Mouse (Mus musculus): ENCODE results near the gene Abcg2.

The Abcg2 gene

DNA sequence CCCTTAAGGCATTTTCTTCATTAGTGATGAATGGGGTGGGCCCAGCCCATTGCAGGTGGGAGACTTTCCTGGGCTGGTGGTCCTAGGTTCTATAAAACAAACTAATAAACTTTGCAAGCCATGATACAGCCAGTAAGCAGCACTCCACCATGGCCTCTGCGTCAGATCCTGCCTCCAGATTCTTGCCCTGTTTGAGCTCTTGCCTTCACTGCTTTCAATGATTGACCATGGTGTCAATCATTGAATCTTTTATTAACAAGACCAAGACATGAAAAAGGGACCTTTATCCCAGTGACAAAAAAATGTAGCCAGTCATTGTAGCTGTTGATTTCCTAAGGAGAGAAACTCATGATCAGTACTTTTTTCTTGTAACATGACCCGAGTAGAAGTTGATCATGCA lies 55.1 kb downstream of the Abcg2 start:
- DNase-seq, result no peak

DNA sequence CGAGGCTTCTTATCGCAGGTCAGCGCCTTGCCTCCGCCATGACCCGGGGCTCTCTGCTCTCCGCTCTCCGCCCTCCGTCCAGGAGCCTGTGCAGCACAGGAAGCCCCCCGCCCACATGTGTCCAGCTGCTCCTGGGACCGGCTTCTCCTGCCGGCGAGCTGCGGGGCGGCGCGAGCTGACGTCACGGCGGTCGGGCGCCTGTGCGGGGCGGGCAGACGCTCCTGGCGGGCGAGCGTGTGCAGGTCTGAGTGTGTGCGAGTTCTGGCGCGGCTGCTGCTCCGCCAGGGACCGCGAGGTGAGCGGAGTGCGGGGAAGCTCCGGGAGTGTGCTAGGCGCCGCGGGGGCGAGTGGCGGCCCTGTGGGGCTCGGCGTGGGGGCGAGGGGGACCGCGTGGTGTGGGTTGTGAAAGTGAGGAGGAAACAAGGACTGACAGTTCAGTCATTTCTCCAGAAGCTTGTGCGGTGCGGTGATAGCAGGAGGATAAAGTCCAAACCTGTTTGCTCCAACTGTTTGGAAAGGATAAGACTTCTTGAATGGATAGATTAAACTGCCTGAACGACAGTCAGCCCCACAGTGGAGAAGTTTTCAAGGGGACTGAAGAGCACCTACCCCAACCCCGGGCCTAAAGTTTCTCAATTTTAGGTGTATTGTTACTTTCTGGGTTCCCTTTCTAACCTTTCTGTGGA lies 56.2 kb downstream of the Abcg2 start:
- DNase-seq, result peak; percentile 36

DNA sequence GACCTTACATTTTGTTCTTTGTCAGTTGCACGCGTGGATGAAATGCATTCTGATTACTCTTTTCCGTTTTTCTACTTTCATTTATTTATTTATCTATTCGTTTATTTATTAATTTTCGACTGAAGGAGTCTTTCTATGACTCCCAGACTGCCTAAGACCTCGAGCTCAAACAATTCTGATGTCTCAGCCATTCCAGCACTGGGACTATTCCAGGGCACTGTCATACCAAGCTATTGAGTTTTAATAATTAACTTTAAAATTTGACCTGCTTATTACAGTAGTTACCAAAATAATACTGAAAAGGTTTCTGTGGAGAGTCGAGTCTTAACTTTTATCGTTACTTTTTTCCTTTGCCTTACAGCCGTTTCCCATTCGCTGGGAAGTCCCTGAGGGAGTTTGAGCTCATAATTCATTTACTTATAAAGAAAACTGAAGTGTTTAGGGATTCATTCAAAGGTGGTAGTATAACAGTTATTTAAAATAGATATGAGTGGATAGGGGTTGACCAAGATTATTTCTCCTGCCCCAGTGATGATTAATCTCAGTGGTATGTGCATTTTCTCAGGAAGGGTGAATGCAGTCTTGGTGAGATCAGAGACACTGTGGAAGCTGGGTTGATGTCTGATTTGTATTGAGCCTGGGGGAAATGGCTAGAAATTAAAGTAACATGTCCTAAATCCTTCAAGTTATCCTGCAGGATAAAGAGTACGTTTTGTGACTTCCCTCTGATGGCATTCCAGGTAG lies 56.9 kb downstream of the Abcg2 start:
- DNase-seq, result no peak

DNA sequence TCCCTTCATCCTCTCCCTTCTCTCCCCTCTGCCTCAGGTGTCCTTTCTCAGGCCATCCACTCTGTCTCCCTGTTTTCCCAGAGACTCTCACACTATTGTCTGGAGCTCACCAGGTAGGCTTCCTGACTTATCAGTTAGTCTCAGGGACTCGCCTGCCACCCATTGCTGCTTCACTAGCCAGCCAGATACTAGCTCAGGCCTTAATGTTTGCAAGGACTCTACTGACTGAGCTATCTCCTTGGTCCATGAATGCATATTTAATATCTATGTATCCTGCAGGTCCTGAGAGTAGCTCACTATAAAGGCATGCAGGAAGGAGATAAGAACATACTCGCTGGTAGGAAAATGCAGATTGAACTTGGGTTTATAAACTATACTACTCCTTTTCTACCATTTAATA lies 57.9 kb downstream of the Abcg2 start:
- no peak for DNase-seq

DNA sequence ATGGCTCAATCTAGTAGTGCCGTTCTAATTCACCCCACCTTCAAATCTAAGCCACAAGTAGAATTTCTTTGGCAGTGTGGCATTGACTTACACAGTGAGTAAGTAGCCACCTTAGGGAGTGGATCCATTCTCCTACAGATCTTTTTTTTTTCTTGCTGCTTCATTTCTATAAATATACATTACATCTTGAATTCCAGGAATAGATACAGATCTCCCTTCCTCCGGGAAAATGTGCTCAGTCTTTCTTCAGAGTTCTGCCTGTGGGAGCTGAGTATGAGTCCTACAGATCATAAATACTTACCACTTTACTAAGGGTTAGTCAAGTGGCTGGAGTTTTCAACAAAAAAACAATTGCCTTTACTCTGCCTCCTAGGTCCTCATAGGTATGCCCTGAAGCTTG lies 60.3 kb downstream of the Abcg2 start:
- DNase-seq, result no peak

DNA sequence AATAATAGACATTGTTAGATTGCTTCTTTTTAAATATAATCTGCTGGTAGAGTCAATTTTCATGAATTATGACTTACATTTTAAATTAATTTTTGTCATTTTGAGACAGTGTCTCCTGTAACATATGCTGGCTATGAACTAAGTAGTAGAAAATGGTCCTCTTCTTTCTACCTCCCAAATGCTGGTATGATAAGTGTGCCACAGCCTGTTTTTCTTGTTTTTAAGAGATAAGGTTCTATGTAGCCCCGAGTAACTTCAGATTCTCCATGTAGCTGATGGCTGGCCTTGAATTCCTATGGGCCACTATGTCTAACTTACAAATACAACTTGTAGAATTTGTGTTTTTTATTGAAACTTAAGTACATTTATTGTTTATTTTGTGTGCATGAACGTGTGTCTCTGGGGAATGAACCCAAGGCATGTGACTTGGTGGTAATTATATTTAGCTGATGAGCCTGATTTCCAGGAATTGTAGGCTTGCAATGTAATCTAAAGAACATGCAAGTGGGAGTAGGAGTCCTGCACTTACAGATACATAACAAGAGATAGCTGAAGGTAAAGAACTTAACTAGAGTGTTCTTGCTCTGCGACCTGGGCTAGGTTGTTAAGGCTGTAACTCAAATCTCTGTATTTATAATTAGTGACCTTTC lies 63.9 kb downstream of the Abcg2 start:
- DNase-seq, result no peak

DNA sequence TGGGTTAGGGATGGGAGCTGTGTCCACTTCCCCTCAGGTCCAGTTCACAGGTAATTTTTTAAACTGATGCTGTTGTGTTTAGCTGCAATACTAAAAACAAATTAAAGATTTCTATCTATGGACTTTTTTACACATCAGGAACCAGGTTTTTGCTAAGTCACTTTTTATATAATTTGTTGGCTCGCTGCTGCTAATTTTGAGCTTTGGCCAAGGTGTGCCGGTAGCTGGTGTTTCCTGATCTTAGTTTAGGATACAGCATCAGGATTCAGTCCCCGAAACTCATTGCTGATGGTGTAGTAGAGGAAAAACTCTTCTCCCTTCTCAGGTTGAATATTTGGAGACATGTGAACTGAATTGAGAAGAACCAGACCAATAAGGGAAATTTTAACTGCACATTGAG lies 65.8 kb downstream of the Abcg2 start:
- no peak for DNase-seq

DNA sequence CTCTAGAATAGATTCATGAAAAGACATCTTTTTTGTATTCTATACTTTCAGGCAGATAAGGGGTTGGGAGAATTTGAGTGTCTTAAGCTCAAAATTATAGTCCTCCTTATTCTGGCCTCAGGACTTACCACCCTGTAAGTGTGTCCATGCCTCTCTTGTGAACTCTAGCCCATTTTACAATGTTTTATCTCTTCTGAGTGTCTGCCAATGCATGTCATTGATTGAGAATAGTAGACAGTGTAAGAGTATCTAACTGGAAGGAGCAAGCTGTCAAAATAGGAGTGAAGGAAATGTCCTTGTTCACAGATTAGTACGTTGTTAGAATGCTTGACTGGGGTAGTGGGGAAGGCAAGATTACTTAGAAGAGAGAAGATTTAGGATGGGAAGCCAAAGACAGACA lies 66.7 kb downstream of the Abcg2 start:
- no peak for DNase-seq

DNA sequence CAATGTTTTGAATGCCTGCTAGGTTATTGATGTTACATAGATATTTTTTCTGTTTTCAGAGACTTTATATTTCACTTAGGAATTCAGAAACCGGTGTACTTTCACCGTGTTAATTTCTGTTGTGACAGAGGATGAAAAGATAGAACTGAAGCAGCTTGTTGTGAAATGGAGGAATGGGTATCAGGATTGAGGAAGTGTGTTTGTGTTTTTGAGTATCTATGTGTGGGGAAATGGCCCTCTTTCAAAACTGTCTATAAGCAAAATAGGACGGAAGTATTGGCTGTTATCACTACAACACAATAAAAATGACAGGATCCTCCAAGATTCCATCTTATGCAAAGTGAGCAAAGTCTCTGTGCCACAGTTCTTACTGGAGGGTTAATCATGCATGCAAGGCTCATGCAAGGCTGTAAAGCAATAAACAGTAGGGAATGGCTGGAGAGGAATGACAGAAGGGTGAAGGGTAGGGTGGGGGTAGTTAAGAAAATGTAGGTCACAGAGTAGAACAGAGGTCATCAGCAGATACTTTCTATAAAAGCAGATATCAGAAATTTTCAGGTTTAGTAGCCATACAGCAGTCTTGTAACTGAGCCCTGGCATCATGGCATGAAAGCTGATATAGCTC lies 76.7 kb downstream of the Abcg2 start:
- DNase-seq, result no peak

DNA sequence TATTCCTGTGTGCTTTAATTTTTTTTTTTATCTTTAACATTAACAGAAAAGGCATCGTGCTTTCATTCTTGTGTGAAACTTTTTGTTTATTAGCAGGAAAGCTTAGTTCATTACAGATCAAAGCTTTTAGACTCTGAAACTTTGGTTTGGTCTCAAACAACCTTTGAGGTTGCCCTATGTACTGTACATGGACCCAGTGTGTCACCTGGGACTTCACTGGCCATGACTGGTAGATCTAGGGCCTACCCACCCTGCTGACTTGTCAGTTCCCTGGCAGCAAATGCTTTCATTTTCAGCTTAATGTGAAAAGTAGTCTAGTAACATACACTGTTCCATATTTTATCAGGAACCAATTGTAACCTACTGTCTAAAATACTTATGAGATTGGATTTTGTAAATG lies 93.5 kb downstream of the Abcg2 start:
- DNase-seq, result no peak

DNA sequence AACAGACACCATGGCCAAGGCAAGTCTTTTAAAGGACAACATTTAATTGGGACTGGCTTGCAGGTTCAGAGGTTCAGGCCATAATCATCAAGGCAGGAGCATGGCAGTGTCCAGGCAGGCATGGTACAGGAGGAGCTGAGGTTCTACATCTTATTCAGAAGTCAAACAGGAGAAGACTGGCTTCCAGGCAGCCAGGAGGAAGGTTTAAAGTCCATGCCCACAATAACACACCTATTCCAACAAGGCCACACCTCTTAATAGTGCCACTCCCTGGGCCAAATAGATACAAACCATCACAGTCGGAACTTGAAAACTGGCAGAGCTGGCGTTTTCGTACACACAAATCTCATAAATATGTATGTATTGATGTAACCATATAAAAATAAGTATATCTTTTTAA lies 94.2 kb downstream of the Abcg2 start:
- DNase-seq, result no peak

DNA sequence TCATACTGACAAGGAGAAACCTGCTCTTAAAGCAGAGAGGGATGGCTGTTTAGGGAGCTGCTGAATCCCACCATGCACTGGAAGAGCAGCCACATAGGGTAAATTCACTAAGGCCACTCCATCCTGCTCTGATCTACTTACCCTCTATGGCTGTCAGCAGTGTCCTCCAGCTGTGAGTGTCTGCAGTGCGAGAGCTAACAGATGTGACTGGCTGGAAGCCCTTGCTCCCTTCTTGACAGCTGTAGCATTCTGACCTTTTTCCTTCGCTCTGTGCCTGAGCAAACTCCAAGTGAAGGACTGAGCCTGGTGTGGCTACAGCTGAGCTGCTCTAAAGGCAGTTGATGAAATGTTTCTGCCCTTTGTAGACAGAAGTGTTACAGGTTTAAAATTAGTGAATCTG lies 107.3 kb downstream of the Abcg2 start:
- DNase-seq, result no peak

DNA sequence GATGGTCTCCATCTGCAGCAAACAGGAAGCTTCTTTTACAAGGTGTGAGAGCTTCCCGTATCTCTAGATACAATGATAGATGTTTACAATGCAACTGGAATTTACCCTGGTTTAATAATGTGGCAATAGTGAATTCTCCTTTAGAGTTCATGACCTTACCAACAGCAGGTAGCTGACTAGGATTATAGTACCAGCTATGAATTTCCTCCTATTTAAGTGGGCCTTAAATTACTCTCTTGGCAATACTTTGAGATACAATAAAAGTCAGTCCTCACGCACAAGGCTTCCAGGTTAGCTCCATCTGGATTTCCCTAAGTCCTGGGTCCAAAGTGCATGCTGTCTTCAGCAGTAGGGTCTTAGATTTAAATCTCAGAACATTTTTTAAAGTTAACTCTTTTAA lies 109.9 kb downstream of the Abcg2 start:
- no peak for DNase-seq

DNA sequence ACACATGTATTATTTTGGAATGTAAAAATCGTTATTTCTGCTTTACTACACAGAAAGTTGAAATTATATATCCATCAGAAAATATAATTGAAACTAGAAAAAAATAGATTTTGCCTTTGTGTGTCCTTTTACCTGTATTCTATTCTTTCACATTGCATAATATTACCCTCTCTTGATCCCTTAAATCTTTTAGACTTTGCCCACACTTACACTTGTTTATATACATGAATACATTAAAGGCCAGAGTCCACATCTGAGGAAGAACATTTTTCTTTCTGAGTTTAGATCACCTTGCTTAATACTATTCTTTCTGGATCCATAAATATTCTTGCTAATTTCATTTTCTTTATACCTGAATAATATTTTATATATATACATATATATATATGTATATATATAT lies 110.4 kb downstream of the Abcg2 start:
- no peak for DNase-seq

DNA sequence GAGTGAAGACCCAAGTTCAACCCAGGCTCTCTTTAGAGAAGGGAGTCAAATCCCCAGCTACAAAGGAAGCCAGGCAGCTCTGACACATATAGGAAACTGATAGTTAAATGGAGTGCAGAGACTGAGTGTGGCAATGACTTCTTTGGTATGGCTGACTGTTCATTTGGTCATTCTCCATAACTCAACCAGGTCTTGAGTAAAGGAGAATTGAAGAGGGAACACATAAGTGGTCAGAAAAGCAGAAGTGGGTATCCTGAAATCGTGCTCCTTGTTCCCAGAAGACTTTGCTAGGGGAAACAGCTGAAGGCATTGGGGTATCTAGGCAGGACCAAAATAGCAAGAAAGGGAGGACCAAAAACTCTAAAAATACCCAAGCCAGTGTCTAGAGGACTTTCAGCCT lies 126.0 kb downstream of the Abcg2 start:
- no peak for DNase-seq

DNA sequence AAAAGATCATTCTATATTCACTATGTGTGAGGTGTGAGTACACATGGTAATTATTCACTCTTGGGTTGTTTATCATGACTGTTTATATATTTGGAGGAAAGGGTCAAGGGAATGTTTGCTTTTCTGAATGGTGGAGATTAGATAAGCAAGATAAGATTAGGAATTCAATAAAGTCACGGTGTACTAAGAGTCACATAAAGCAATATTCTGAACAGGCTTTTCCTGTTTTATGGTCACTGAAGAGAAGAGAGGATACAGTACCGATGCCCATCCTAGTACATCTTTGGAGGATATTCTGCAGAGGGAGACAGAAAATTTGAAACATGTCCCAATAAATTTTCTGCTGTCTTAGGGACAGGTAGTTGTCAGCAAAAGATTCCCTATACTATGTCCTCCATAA lies 127.6 kb downstream of the Abcg2 start:
- no peak for DNase-seq

DNA sequence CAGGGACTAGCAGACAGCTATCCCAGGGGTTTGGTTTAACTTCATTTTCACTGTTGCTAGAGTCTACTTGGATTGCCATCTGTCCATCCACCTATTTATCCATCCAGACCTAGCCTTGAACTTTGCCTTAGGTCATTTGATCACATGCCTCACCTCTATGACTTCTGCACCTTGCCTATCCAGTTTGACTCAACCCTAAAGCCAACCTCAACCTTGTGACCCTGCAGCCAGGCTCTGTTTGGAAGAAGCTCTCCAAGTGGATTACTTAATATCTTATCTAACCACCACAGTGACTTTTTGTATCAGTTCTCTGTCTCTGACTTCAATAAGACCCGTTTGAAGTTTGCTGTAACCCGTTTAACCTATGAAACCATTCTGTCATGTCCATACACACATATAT lies 149.5 kb downstream of the Abcg2 start:
- DNase-seq, result no peak

DNA sequence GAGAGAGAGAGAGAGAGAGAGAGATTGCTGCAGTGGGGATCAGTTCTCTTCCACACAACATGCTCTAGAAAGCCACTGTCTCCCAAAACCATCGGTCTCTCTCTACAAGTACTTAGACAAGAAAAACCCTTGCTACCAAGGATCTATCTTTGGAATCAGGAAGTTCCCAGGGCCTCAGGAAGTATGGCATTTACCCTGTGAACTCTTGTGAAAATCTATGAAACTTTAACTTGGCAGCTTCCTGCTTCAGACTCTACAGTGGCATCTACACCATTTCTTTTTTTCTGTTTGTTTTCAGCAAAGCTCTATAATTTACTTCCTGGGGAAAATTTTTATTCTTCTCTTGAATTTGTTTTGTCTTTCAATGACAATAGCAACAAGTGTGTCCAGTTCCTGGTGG lies 150.8 kb downstream of the Abcg2 start:
- no peak for DNase-seq

All from cerebellum, adult 11-12 months (tissue).